Mouse (Mus musculus): Measurements from ENCODE around the gene Stam2. TPM values are rescaled to one million over a fixed set of nuclear protein-coding genes. Genes with fewer than 3 reads are reported as not detected.

Stam2 gene
- polyA plus RNA-seq (2012; rRNA removed) (16.6 and 17.2 TPM in 2 replicates), polyA plus RNA-seq (2014; fragmentation: Nextera tagmentation; extraction: Ambion mirVana) (33.1 and 34.1 TPM in 2 replicates)

- Histone ChIP-seq H3K4me1 (ENCODE audit: control insufficient read depth, insufficient read depth, low read length) (peaks cover 7% of the 10 kb centered on the region; the same call in 1 of the 2 replicates), H3K9me3 (ENCODE audit: control insufficient read depth, low read length) (no peaks in the 10 kb centered on the region), H3K27ac (replicated peaks; ENCODE audit: low read depth, low read length) (peak within 1 kb of the TSS; percentile 96), H3K4me3 (replicated peaks; ENCODE audit: low read length) (peak within 1 kb of the TSS; percentile 89), H3K27me3 (ENCODE audit: control insufficient read depth, insufficient read depth, low read length) (no peaks in the 10 kb centered on the region), H3K9ac (ENCODE audit: low read depth, low read length, severe bottlenecking) (peak within 1 kb of the TSS; percentile 95), H3K36me3 (ENCODE audit: control insufficient read depth, insufficient read depth, low read length) (no peaks in the 10 kb centered on the region), H3K4me2 (replicated peaks; ENCODE audit: low read depth, low read length, severe bottlenecking) (peak within 1 kb of the TSS; percentile 69)
- TF ChIP-seq POLR2A (IDR thresholded peaks at IDR 0.05; ENCODE audit: borderline replicate concordance, extremely low read depth, insufficient read depth, insufficient read length), result no peak
- ATAC-seq (ENCODE audit: low FRiP score, low read depth), result peak; percentile 92
- peak; percentile 89 for DNase-seq (ENCODE audit: low spot score)
- WGBS, result 8% methylated on average over 47 of the region's 54 CpGs
Observed at GRCm38 (mm10) chr2:52742256-52743158, at the start of gene Stam2. Gene Stam2 (minus strand): TSS chr2:52742281.

DNA sequence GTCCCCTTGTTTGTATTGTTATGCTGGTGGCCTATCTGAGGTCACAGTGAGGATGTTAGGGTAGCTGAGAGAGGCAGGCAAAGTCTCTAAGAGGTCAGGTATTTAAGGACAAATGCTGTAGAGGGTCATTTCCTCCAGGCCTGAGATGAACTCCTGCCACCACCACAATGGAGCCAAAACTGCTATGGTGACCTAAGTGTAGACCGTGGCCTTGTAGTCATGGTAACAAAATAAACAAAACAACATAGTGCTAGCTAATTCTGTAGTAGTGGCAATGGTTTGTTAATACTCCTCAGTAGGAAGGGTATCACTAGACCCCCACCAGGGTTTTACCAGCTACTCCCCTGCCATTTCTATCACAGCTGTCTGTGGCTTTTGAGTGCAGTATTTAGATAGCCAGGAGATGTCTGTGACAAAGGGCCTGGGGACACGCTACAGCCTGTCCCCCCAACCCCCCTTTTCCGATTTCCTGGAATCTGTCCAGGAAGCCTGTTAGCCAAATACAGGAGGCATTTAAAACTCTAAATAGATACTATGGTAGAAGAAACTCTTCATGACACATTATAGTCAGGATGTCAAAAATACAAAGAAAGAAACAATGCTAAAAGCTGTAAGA, 43.1 kb upstream of the Stam2 start:
- no peak overlapping the region for H3K4me2 ChIP-seq (replicated peaks; ENCODE audit: low read depth, low read length, severe bottlenecking)
- H3K36me3 ChIP-seq (ENCODE audit: control insufficient read depth, insufficient read depth, low read length), result no peaks in the 10 kb centered on the region
- no peak for ATAC-seq (ENCODE audit: low FRiP score, low read depth)
- no peaks in the 10 kb centered on the region for H3K9me3 ChIP-seq (ENCODE audit: control insufficient read depth, low read length)
- no peak for TF ChIP-seq POLR2A (IDR thresholded peaks at IDR 0.05; ENCODE audit: borderline replicate concordance, extremely low read depth, insufficient read depth, insufficient read length)
- no peak overlapping the region for H3K27ac ChIP-seq (replicated peaks; ENCODE audit: low read depth, low read length)
- WGBS, result 56% methylated on average over 3 of the region's 3 CpGs
- no peak overlapping the region for H3K4me3 ChIP-seq (replicated peaks; ENCODE audit: low read length)
- no peak overlapping the region for H3K9ac ChIP-seq (ENCODE audit: low read depth, low read length, severe bottlenecking)
- H3K27me3 ChIP-seq (ENCODE audit: control insufficient read depth, insufficient read depth, low read length), result no peaks in the 10 kb centered on the region
- DNase-seq (ENCODE audit: low spot score), result no peak
- H3K4me1 ChIP-seq (ENCODE audit: control insufficient read depth, insufficient read depth, low read length), result no peaks in the 10 kb centered on the region

DNA sequence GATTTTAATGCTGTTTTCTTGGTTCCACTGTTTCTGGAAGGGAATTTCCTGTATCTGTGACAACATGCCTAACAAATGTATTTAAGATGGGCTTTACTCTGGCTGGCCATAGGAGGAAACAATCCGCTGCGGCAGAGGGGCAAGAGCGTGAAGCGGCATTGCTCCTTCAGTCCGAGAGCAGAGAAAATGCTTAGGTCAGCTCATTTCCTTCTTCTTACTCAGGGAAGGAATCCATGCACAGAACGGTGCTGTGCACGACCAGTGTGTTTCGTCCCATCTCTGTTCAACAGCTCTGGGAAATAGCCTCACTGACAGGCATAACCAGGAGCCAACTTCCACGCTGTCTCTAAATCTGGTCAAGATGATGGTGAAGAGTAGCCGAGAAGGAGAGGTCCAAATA, 37.9 kb upstream of the Stam2 start:
- no peak overlapping the region for H3K27ac ChIP-seq (replicated peaks; ENCODE audit: low read depth, low read length)
- no peaks in the 10 kb centered on the region for H3K9me3 ChIP-seq (ENCODE audit: control insufficient read depth, low read length)
- H3K36me3 ChIP-seq (ENCODE audit: control insufficient read depth, insufficient read depth, low read length), result no peaks in the 10 kb centered on the region
- no peak overlapping the region for H3K4me3 ChIP-seq (replicated peaks; ENCODE audit: low read length)
- H3K9ac ChIP-seq (ENCODE audit: low read depth, low read length, severe bottlenecking), result no peak overlapping the region
- no peaks in the 10 kb centered on the region for H3K27me3 ChIP-seq (ENCODE audit: control insufficient read depth, insufficient read depth, low read length)
- no peak for DNase-seq (ENCODE audit: low spot score)
- no peak for ATAC-seq (ENCODE audit: low FRiP score, low read depth)
- H3K4me1 ChIP-seq (ENCODE audit: control insufficient read depth, insufficient read depth, low read length), result no peaks in the 10 kb centered on the region
- no peak for TF ChIP-seq POLR2A (IDR thresholded peaks at IDR 0.05; ENCODE audit: borderline replicate concordance, extremely low read depth, insufficient read depth, insufficient read length)
- H3K4me2 ChIP-seq (replicated peaks; ENCODE audit: low read depth, low read length, severe bottlenecking), result no peak overlapping the region
- 79% methylated on average over 10 of the region's 10 CpGs for WGBS

DNA sequence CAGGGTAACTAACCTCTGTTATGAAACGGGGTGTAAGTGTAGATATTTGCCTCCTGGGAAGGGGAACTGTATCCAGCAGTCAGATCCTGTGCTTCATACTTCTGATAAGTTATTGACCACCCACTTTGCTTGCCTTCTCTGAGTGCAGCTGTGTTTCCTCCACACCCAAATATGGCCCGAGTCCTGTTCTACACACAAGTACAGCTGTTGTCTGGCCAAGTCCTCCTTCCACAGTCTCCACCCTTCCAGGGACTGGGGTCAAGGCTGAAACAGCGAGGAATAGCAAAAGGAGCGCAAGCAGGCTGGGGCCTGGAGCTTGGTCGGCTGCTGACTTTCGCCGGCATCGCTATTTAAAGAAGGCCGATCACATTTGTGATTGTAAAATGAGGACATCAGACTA, 37.3 kb upstream of the Stam2 start:
- H3K9me3 ChIP-seq (ENCODE audit: control insufficient read depth, low read length), result no peaks in the 10 kb centered on the region
- no peaks in the 10 kb centered on the region for H3K36me3 ChIP-seq (ENCODE audit: control insufficient read depth, insufficient read depth, low read length)
- ATAC-seq (ENCODE audit: low FRiP score, low read depth) (no peak), DNase-seq (ENCODE audit: low spot score) (peak; percentile 27)
- WGBS, result 81% methylated on average over 9 of the region's 9 CpGs
- no peaks in the 10 kb centered on the region for H3K27me3 ChIP-seq (ENCODE audit: control insufficient read depth, insufficient read depth, low read length)
- H3K4me2 ChIP-seq (replicated peaks; ENCODE audit: low read depth, low read length, severe bottlenecking), result no peak overlapping the region
- no peak overlapping the region for H3K4me3 ChIP-seq (replicated peaks; ENCODE audit: low read length)
- H3K27ac ChIP-seq (replicated peaks; ENCODE audit: low read depth, low read length), result no peak overlapping the region
- H3K9ac ChIP-seq (ENCODE audit: low read depth, low read length, severe bottlenecking), result no peak overlapping the region
- no peaks in the 10 kb centered on the region for H3K4me1 ChIP-seq (ENCODE audit: control insufficient read depth, insufficient read depth, low read length)
- no peak for TF ChIP-seq POLR2A (IDR thresholded peaks at IDR 0.05; ENCODE audit: borderline replicate concordance, extremely low read depth, insufficient read depth, insufficient read length)

- Histone ChIP-seq H3K4me3 (replicated peaks; ENCODE audit: low read length) (no peak overlapping the region), H3K4me2 (replicated peaks; ENCODE audit: low read depth, low read length, severe bottlenecking) (no peak overlapping the region), H3K36me3 (ENCODE audit: control insufficient read depth, insufficient read depth, low read length) (no peaks in the 10 kb centered on the region), H3K9ac (ENCODE audit: low read depth, low read length, severe bottlenecking) (no peak overlapping the region), H3K27ac (replicated peaks; ENCODE audit: low read depth, low read length) (no peak overlapping the region), H3K4me1 (ENCODE audit: control insufficient read depth, insufficient read depth, low read length) (no peaks in the 10 kb centered on the region), H3K9me3 (ENCODE audit: control insufficient read depth, low read length) (no peaks in the 10 kb centered on the region), H3K27me3 (ENCODE audit: control insufficient read depth, insufficient read depth, low read length) (no peaks in the 10 kb centered on the region)
- no peak for ATAC-seq (ENCODE audit: low FRiP score, low read depth)
- DNase-seq (ENCODE audit: low spot score), result no peak
- TF ChIP-seq POLR2A (IDR thresholded peaks at IDR 0.05; ENCODE audit: borderline replicate concordance, extremely low read depth, insufficient read depth, insufficient read length), result no peak
- WGBS, result 75% methylated on average over 2 of the region's 2 CpGs
Observed at GRCm38 (mm10) chr2:52777839-52778238, 35.8 kb upstream of the Stam2 start.

Measured in limb, embryonic 14.5 days (tissue).